Mouse (Mus musculus): ENCODE measurements around the gene Apbb2. TPM values are rescaled to one million over a fixed set of nuclear protein-coding genes. Genes with fewer than 3 reads are reported as not detected.

Gene Apbb2
- polyA plus RNA-seq, 1 experiment from 2014 or later: 28.2 TPM

DNA sequence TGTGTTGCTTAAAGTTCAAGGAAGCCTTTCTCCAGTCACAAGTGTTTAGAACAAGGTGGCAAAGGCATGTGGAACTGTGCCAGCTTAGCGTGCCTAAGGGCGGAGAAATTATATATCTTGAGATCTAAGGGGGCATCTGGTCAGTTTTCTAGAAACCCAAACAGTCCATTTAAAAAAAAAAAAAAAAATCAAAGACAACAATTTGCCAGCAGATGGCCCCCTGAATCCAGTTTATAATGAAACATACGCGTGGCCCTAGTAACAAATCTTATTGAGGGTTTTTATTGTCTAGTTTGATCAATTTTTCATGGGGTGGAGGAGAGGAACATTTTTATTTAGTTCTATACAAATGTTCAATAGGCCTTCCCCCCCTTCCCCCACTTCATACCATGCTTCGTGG lies 365.4 kb downstream of the Apbb2 start:
- no peaks in the 10 kb centered on the region for H3K9me3 ChIP-seq
- 84% methylated on average over 5 of the region's 5 CpGs for WGBS
- no peak overlapping the region for H3K27ac ChIP-seq
- no peaks in the 10 kb centered on the region for H3K27me3 ChIP-seq (ENCODE audit: poor library complexity, severe bottlenecking)
- H3K36me3 ChIP-seq (replicated peaks): no peaks in the 10 kb centered on the region
- no peak for DNase-seq (ENCODE audit: extremely low spot score, low spot score)
- no peak overlapping the region for H3K4me3 ChIP-seq
- H3K4me1 ChIP-seq: no peaks in the 10 kb centered on the region

Other genes starting within 250 kb of the Apbb2 start
- gene Uchl1, start 57.3 kb upstream of the Apbb2 start, polyA plus RNA-seq (2016; fragmentation: Nextera tagmentation; extraction: Ambion mirVana): 202 and 227 TPM in 2 replicates
- gene Limch1, start 127.0 kb upstream of the Apbb2 start, polyA plus RNA-seq (2016; fragmentation: Nextera tagmentation; extraction: Ambion mirVana): 26.6 and 28.3 TPM in 2 replicates